ENCODE assay signal across 10 mouse cellular contexts in the genomic region with DNA sequence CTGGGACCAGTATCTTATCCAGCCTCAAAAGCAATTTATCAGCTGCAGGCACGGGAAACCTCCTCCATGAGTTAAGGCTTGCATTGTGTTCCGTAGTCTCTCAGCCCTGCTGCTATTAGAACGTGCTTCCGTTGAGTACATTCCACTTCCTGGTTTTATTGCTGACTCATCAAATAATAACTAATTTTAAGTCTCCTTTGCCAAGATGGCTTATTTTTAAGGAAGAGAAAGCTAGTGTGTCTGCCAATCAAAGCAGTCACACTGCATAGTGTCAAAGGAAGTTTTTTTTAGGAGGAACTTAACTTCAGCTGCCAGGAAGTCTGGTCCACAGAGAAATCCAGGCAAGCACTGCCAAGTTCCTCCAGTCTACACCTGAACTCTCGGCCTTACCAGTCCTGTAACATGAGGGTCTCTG.
DNase-seq lines count a peak whose midpoint lies in the region; ATAC-seq and TF ChIP-seq lines count a peak whose summit lies in the region.
"Had no signal": no experiment of that assay in that cellular context is flagged by ENCODE, and none has a peak within 500 bp of the region (broad histone marks: within the 10 kb centered on the region; RNA-seq: fewer than 3 reads in every experiment).

No protein-coding gene starts in this region.

- H3K9ac ChIP-seq in lung, embryonic 14.5 days, result no peak overlapping the region
- no peak overlapping the region for H3K9ac ChIP-seq in forebrain, embryonic 14.5 days (ENCODE audit: low read length)
- H3K9ac ChIP-seq: forebrain, embryonic 13.5 days had no signal

- no peak overlapping the region for H3K4me3 ChIP-seq in lung, embryonic 14.5 days (ENCODE audit: low read depth, low read length)
- no peak overlapping the region for H3K4me3 ChIP-seq in forebrain, embryonic 14.5 days (ENCODE audit: low read depth, low read length)
- H3K4me3 ChIP-seq: forebrain, embryonic 13.5 days; myocyte had no signal

- H3K9me3 ChIP-seq in lung, embryonic 14.5 days (ENCODE audit: low read depth, low read length), result no peaks in the 10 kb centered on the region
- H3K9me3 ChIP-seq in forebrain, embryonic 14.5 days (replicated peaks; ENCODE audit: control insufficient read depth, low read length), result no peaks in the 10 kb centered on the region
- H3K9me3 ChIP-seq: forebrain, embryonic 13.5 days had no signal

- H3K27ac ChIP-seq in lung, embryonic 14.5 days (ENCODE audit: low read depth), result no peak overlapping the region
- H3K27ac ChIP-seq in forebrain, embryonic 14.5 days (ENCODE audit: low read depth, low read length), result no peak overlapping the region
- H3K27ac ChIP-seq: forebrain, embryonic 13.5 days had no signal

- no peak for TF ChIP-seq CTCF in lung, embryonic 14.5 days (IDR thresholded peaks at IDR 0.05; ENCODE audit: low read depth)

- H3K4me2 ChIP-seq in lung, embryonic 14.5 days, result no peak overlapping the region
- no peak overlapping the region for H3K4me2 ChIP-seq in forebrain, embryonic 14.5 days (ENCODE audit: low read length)
- H3K4me2 ChIP-seq: forebrain, embryonic 13.5 days had no signal

- H3K4me1 ChIP-seq in lung, embryonic 14.5 days (ENCODE audit: insufficient read depth), result no peaks in the 10 kb centered on the region
- H3K4me1 ChIP-seq in forebrain, embryonic 14.5 days (ENCODE audit: control insufficient read depth, insufficient read depth, low read length), result no peaks in the 10 kb centered on the region
- H3K4me1 ChIP-seq: forebrain, embryonic 13.5 days had no signal

- intact Hi-C loops in heart, postnatal 10 days (cut with DNase I), result loop anchor here (5.0 kb wide), 1 partner anchor 271 kb away; a partner anchor contains a TSS

- no peaks in the 10 kb centered on the region for H3K36me3 ChIP-seq in lung, embryonic 14.5 days (ENCODE audit: insufficient read depth)
- no peaks in the 10 kb centered on the region for H3K36me3 ChIP-seq in forebrain, embryonic 14.5 days (ENCODE audit: control insufficient read depth, insufficient read depth, low read length)

- DNase-seq in lung, embryonic 14.5 days, result peak; percentile 41
- DNase-seq in lung, postnatal 10 days, result no peak
- DNase-seq in c-Kit-positive CD71-positive TER-119-positive erythroid progenitor cells, embryonic 14.5 days (ENCODE audit: low spot score), result peak; percentile 0
- DNase-seq in heart, postnatal 10 days, result peak; percentile 45 to 56
- DNase-seq in ovary, postnatal 10 days (ENCODE audit: low spot score), result no peak
- no peak for DNase-seq in forebrain, embryonic 14.5 days (ENCODE audit: low spot score)
- DNase-seq: cerebellum, adult 11 months had no signal

- peak; percentile 70 for ATAC-seq in lung, embryonic 14.5 days (ENCODE audit: insufficient read depth)
- peak; percentile 95 for ATAC-seq in megakaryocyte-erythroid progenitor cell, adult 5-6 weeks (replicated peaks; ENCODE audit: low FRiP score, low TSS enrichment, poor library complexity, severe bottlenecking)
- ATAC-seq in forebrain, embryonic 14.5 days, result no peak
- ATAC-seq: forebrain, embryonic 13.5 days had no signal

- H3K27me3 ChIP-seq in lung, embryonic 14.5 days (ENCODE audit: insufficient read depth, low read length), result no peaks in the 10 kb centered on the region
- H3K27me3 ChIP-seq in forebrain, embryonic 14.5 days (replicated peaks; ENCODE audit: control insufficient read depth, insufficient read depth, low read length), result no peaks in the 10 kb centered on the region
- H3K27me3 ChIP-seq: forebrain, embryonic 13.5 days had no signal

- 40% methylated on average over 5 of the region's 5 CpGs for WGBS in lung, embryonic 14.5 days
- WGBS in forebrain, embryonic 14.5 days, result 76% methylated on average over 5 of the region's 5 CpGs

Comparison
In these comparisons a context has a peak if more than half of its experiments do, and no peak if none do; other contexts are left out.
1. DNase-seq: peak in lung, embryonic 14.5 days (single experiment), c-Kit-positive CD71-positive TER-119-positive erythroid progenitor cells, embryonic 14.5 days (single experiment) and heart, postnatal 10 days (2 of 2); none in lung, postnatal 10 days (single experiment), ovary, postnatal 10 days (single experiment) and forebrain, embryonic 14.5 days (single experiment).